Mouse (Mus musculus) midbrain, embryonic 11.5 days (tissue): Measurements from ENCODE around the gene Slc2a5. TPM values are rescaled to one million over a fixed set of nuclear protein-coding genes. Genes with fewer than 3 reads are reported as not detected.
A peak's percentile ranks its signal among the peaks of the same experiment; 100 is the strongest.

Experiments used
- ATAC-seq: fragments of 200-750 bp; cut with Nextera tagmentation; 2 replicates; pipeline ENCODE4 v1.8.0; 2017; ENCODE audit warnings: moderate TSS enrichment, moderate library complexity; ENCODE audit not compliant: low FRiP score
- DNase-seq: peaks from one replicate; pipeline ENCODE4 v3.0.0; 2015; ENCODE audit warnings: low spot score; ENCODE audit errors: missing footprints
- H3K27ac ChIP-seq: fragments of 300-500 bp; sonication (generic); 2 replicates; pipeline ENCODE4 v1.5.1; 2014; ENCODE audit warnings: low read depth, low read length
- H3K27me3 ChIP-seq: fragments of 300-500 bp; sonication (generic); 2 replicates; pipeline ENCODE4 v1.6.1; 2014; ENCODE audit warnings: mild to moderate bottlenecking, low read length, moderate library complexity, mixed read lengths; ENCODE audit not compliant: control insufficient read depth, insufficient read depth
- H3K36me3 ChIP-seq: fragments of 300-500 bp; sonication (generic); 2 replicates; pipeline ENCODE4 v1.6.1; 2014; ENCODE audit warnings: mild to moderate bottlenecking, low read length, moderate library complexity, mixed read lengths; ENCODE audit not compliant: control insufficient read depth, insufficient read depth
- H3K4me1 ChIP-seq: fragments of 300-500 bp; sonication (generic); 2 replicates; pipeline ENCODE4 v1.6.1; 2014; ENCODE audit warnings: low read length; ENCODE audit not compliant: control insufficient read depth, insufficient read depth
- H3K4me2 ChIP-seq: fragments of 300-500 bp; sonication (generic); 2 replicates; pipeline ENCODE4 v1.6.1; 2014; ENCODE audit warnings: mild to moderate bottlenecking, moderate library complexity
- H3K4me3 ChIP-seq: fragments of 300-500 bp; sonication (generic); 2 replicates; pipeline ENCODE4 v1.5.1; 2014; ENCODE audit warnings: low read depth, low read length
- H3K9ac ChIP-seq: fragments of 300-500 bp; sonication (generic); 2 replicates; pipeline ENCODE4 v1.6.1; 2014; ENCODE audit warnings: low read length
- H3K9me3 ChIP-seq: fragments of 300-500 bp; sonication (generic); 2 replicates; pipeline ENCODE4 v1.6.1; 2016; ENCODE audit warnings: low read length; ENCODE audit not compliant: control insufficient read depth
- WGBS: fragments of 180-500 bp; shearing (Covaris S2); extraction: QIAGEN DNeasy Blood & Tissue Kit; methylation state at CpG from one replicate; pipeline ENCODE4 v1.1.7; 2014; 5-methylcytosine and 5-hydroxymethylcytosine counted together
- polyA plus RNA-seq: library from polyadenylated mRNA; unstranded; fragments of >200 nt; fragmentation: Nextera tagmentation; extraction: Ambion mirVana; gene quantifications from 2 replicates; pipeline ENCODE4 v1.2.1, GENCODE M21; 2014

Slc2a5 gene
- polyA plus RNA-seq, 1 experiment from 2014 or later: 1.6 TPM

- DNase-seq (no peak), ATAC-seq (no peak)
- Histone ChIP-seq H3K36me3 (no peaks in the 10 kb centered on the region), H3K4me3 (no peak overlapping the region), H3K4me2 (no peak overlapping the region), H3K9ac (no peak overlapping the region), H3K9me3 (no peaks in the 10 kb centered on the region), H3K27me3 (peaks cover 16% of the 10 kb centered on the region), H3K4me1 (peaks cover 6% of the 10 kb centered on the region), H3K27ac (no peak overlapping the region)
- WGBS: 70% methylated on average over 4 of the region's 4 CpGs
These were observed 33.7 kb upstream of the Slc2a5 start for GRCm38 (mm10) chr4:150085366-150085765.

- H3K4me2 ChIP-seq: peak overlapping the region; percentile 99
- H3K27me3 ChIP-seq: peaks cover 16% of the 10 kb centered on the region
- H3K9me3 ChIP-seq: no peaks in the 10 kb centered on the region
- H3K4me1 ChIP-seq: peaks cover 6% of the 10 kb centered on the region
- 5% methylated on average over 7 of the region's 7 CpGs for WGBS
- no peaks in the 10 kb centered on the region for H3K36me3 ChIP-seq
- H3K27ac ChIP-seq: no peak overlapping the region
- DNase-seq (no peak), ATAC-seq (no peak)
- H3K4me3 ChIP-seq: peak overlapping the region; percentile 54
- H3K9ac ChIP-seq: no peak overlapping the region; the same call in 1 of the 2 replicates
These were observed 32.3 kb upstream of the Slc2a5 start for GRCm38 (mm10) chr4:150086841-150087160.

GRCm38 (mm10) chr4:150087161-150087889 lies 31.8 kb upstream of the Slc2a5 start, which contains the start of gene Gpr157:
Gene Gpr157, plus strand, starts transcription at chr4:150087365.
- H3K4me2 ChIP-seq: peak within 1 kb of the TSS; percentile 99
- under 1% methylated on average over 54 of the region's 56 CpGs for WGBS
- H3K4me1 ChIP-seq: peaks cover 6% of the 10 kb centered on the region
- DNase-seq: peak; percentile 99
- H3K27ac ChIP-seq: no peak within 1 kb of the TSS
- no peaks in the 10 kb centered on the region for H3K9me3 ChIP-seq
- H3K36me3 ChIP-seq: no peaks in the 10 kb centered on the region
- H3K4me3 ChIP-seq: peak within 1 kb of the TSS; percentile 54
- peak within 1 kb of the TSS; percentile 52 for H3K9ac ChIP-seq
- H3K27me3 ChIP-seq: peaks cover 16% of the 10 kb centered on the region
- ATAC-seq: peak; percentile 97

GRCm38 (mm10) chr4:150087890-150088530 lies 31.1 kb upstream of the Slc2a5 start:
- Histone ChIP-seq H3K27me3 (peaks cover 16% of the 10 kb centered on the region), H3K4me3 (peak overlapping the region; percentile 54), H3K4me1 (peaks cover 6% of the 10 kb centered on the region), H3K36me3 (no peaks in the 10 kb centered on the region), H3K4me2 (peak overlapping the region; percentile 99), H3K9ac (peak overlapping the region; percentile 52), H3K9me3 (no peaks in the 10 kb centered on the region), H3K27ac (no peak overlapping the region)
- WGBS: 13% methylated on average over 29 of the region's 29 CpGs
- ATAC-seq (no peak), DNase-seq (no peak)

GRCm38 (mm10) chr4:150089121-150089520 lies 30.0 kb upstream of the Slc2a5 start:
- no peaks in the 10 kb centered on the region for H3K9me3 ChIP-seq
- 77% methylated on average over 10 of the region's 10 CpGs for WGBS
- H3K27ac ChIP-seq: no peak overlapping the region
- DNase-seq (no peak), ATAC-seq (no peak)
- no peak overlapping the region for H3K4me2 ChIP-seq
- H3K36me3 ChIP-seq: no peaks in the 10 kb centered on the region
- H3K4me1 ChIP-seq: peaks cover 13% of the 10 kb centered on the region
- H3K4me3 ChIP-seq: no peak overlapping the region
- H3K9ac ChIP-seq: no peak overlapping the region
- H3K27me3 ChIP-seq: peaks cover 16% of the 10 kb centered on the region

GRCm38 (mm10) chr4:150091887-150092582 lies 27.0 kb upstream of the Slc2a5 start:
- Histone ChIP-seq H3K4me1 (peaks cover 20% of the 10 kb centered on the region), H3K4me3 (no peak overlapping the region), H3K9ac (no peak overlapping the region), H3K27me3 (peaks cover 16% of the 10 kb centered on the region), H3K9me3 (no peaks in the 10 kb centered on the region), H3K4me2 (no peak overlapping the region), H3K36me3 (no peaks in the 10 kb centered on the region), H3K27ac (no peak overlapping the region)
- DNase-seq: no peak
- no peak for ATAC-seq
- 83% methylated on average over 18 of the region's 18 CpGs for WGBS

- H3K9ac ChIP-seq: no peak overlapping the region
- 56% methylated on average over 3 of the region's 3 CpGs for WGBS
- H3K27me3 ChIP-seq: peaks cover 16% of the 10 kb centered on the region
- ATAC-seq: no peak
- H3K27ac ChIP-seq: no peak overlapping the region
- H3K36me3 ChIP-seq: no peaks in the 10 kb centered on the region
- H3K4me3 ChIP-seq: no peak overlapping the region
- H3K4me1 ChIP-seq: peaks cover 19% of the 10 kb centered on the region
- no peaks in the 10 kb centered on the region for H3K9me3 ChIP-seq
- no peak for DNase-seq
- H3K4me2 ChIP-seq: no peak overlapping the region
These were observed 26.5 kb upstream of the Slc2a5 start for GRCm38 (mm10) chr4:150092583-150092902.

- DNase-seq (no peak), ATAC-seq (peak; percentile 40; the same call in 1 of the 2 replicates)
- Histone ChIP-seq H3K4me1 (peaks cover 13% of the 10 kb centered on the region), H3K9ac (no peak overlapping the region), H3K27ac (no peak overlapping the region), H3K4me3 (no peak overlapping the region), H3K9me3 (no peaks in the 10 kb centered on the region), H3K36me3 (no peaks in the 10 kb centered on the region), H3K4me2 (no peak overlapping the region), H3K27me3 (peaks cover 4% of the 10 kb centered on the region)
- WGBS: 25% methylated on average over 11 of the region's 12 CpGs
These were observed 25.3 kb upstream of the Slc2a5 start for GRCm38 (mm10) chr4:150093560-150094462.
